ENCODE assay signal across 8 mouse cellular contexts in genomic region chr11:59809670-59810474, GRCm38 (mm10). TPM values are rescaled to one million over a fixed set of nuclear protein-coding genes. Genes with fewer than 3 reads are reported as not detected.
A peak's percentile ranks its signal among the peaks of the same experiment; 100 is the strongest.
DNase-seq lines count a peak whose midpoint lies in the region; ATAC-seq and TF ChIP-seq lines count a peak whose summit lies in the region.

Gene Flcn (minus strand): TSS chr11:59810016.

- H3K27ac ChIP-seq in gastrocnemius, adult 2 months, result peak within 1 kb of the TSS; percentile 100
- H3K27ac ChIP-seq in hindbrain, postnatal 0 days, result peak within 1 kb of the TSS; percentile 97
- peak within 1 kb of the TSS; percentile 100 for H3K27ac ChIP-seq in left cerebral cortex, adult 2 months

- peak within 1 kb of the TSS; percentile 91 for H3K4me2 ChIP-seq in hindbrain, postnatal 0 days (ENCODE audit: low read depth, low read length)

- peak within 1 kb of the TSS; percentile 73 for H3K4me3 ChIP-seq in gastrocnemius, adult 2 months
- H3K4me3 ChIP-seq in hindbrain, postnatal 0 days (ENCODE audit: low read length), result peak within 1 kb of the TSS; percentile 74
- H3K4me3 ChIP-seq in left cerebral cortex, adult 2 months, result peak within 1 kb of the TSS; percentile 86

- no peaks in the 10 kb centered on the region for H3K9me3 ChIP-seq in hindbrain, postnatal 0 days (ENCODE audit: low read length)

- under 1% methylated on average over 52 of the region's 52 CpGs for WGBS in hindbrain, postnatal 0 days

- peak; percentile 34 for TF ChIP-seq CTCF in gastrocnemius, adult 2 months (IDR thresholded peaks at IDR 0.05)
- peak; percentile 61 for TF ChIP-seq CTCF in hindbrain, postnatal 0 days (IDR thresholded peaks at IDR 0.05; ENCODE audit: low read depth)
- TF ChIP-seq CTCF in left cerebral cortex, adult 2 months (IDR thresholded peaks at IDR 0.05), result peak; percentile 35

- H3K9ac ChIP-seq in hindbrain, postnatal 0 days (replicated peaks; ENCODE audit: low read length), result peak within 1 kb of the TSS; percentile 79

- intact Hi-C loops in gastrocnemius, adult 2 months (cut with DNase I), result no loop called here
- intact Hi-C loops in left cerebral cortex, adult 2 months (cut with DNase I), result no loop called here

- ATAC-seq in hindbrain, postnatal 0 days, result peak; percentile 95
- peak; percentile 86 for ATAC-seq in megakaryocyte, adult 5-6 weeks (ENCODE audit: poor library complexity, severe bottlenecking)

- no peaks in the 10 kb centered on the region for H3K27me3 ChIP-seq in hindbrain, postnatal 0 days (ENCODE audit: insufficient read depth, low read length)

- H3K4me1 ChIP-seq in hindbrain, postnatal 0 days (ENCODE audit: insufficient read depth, low read length), result peaks cover 8% of the 10 kb centered on the region

- peak; percentile 80 for DNase-seq in WW6 (ENCODE audit: low read depth, low spot score)
- DNase-seq in cerebellum, postnatal 4 days (ENCODE audit: low spot score in 2 of 2), result peak; percentile 66 to 79
- DNase-seq in gastrocnemius, adult 2 months, result peak; percentile 93
- peak; percentile 89 for DNase-seq in hindbrain, postnatal 0 days (ENCODE audit: low spot score)
- peak; percentile 83 to 84 for DNase-seq in left cerebral cortex, adult 2 months (ENCODE audit: extremely low spot score in 1 of 2, low spot score in 2 of 2)
- peak; percentile 87 for DNase-seq in right cerebral cortex, adult 2 months (ENCODE audit: low spot score in 2 of 2)
- DNase-seq in urinary bladder, postnatal 14 days (ENCODE audit: low spot score), result peak; percentile 81

- H3K36me3 ChIP-seq in hindbrain, postnatal 0 days (ENCODE audit: insufficient read depth, low read length), result peaks cover 26% of the 10 kb centered on the region; the same call in 1 of the 2 replicates

RNA-seq across cellular contexts. Expression of gene Flcn, which starts in this region (rescaled TPM):
- total RNA-seq in gastrocnemius, adult 2 months (2021), result 10 to 100 TPM; 46.3 to 51.3 TPM
- 42.8 and 43.5 TPM in 2 replicates for total RNA-seq in hindbrain, postnatal 0 days (2014; rRNA removed)
- polyA plus RNA-seq in hindbrain, postnatal 0 days (2015; fragmentation: Nextera tagmentation; extraction: Ambion mirVana), result 28.4 and 28.8 TPM in 2 replicates
- 10 to 100 TPM; 45.8 to 49.1 TPM for total RNA-seq in left cerebral cortex, adult 2 months (2021)
- 11.3 and 11.4 TPM in 2 replicates for total RNA-seq in megakaryocyte, adult 5-6 weeks (2015)
- total RNA-seq in megakaryocyte, adult 5-6 weeks (2017), result 19.9 and 25.3 TPM in 2 replicates

Comparison
In these comparisons a context has a peak if more than half of its experiments do, and no peak if none do; other contexts are left out.
1. Peak in every context shown above with its lines: DNase-seq, ATAC-seq, H3K4me3 ChIP-seq and H3K27ac ChIP-seq.